Mouse (Mus musculus): ENCODE measurements at regions not wholly inside any gene's neighbourhood (a gene's known extent, or its start where the extent isn't known, plus 50 kb on each side); places are given as distances from the start of the nearest gene placed in this dataset.

- no peak for DNase-seq
- TF ChIP-seq POLR2A (IDR thresholded peaks at IDR 0.05; ENCODE audit: low read depth, low read length) (no peak), CTCF (conservative IDR thresholded peaks at IDR 0.05; ENCODE audit: insufficient read depth, insufficient read length, low read depth, low read length) (no peak)
- Histone ChIP-seq H3K27me3 (replicated peaks; ENCODE audit: control insufficient read depth, insufficient read depth, low read length) (no peaks in the 10 kb centered on the region), H3K4me1 (ENCODE audit: control insufficient read depth, insufficient read depth, low read length) (no peaks in the 10 kb centered on the region), H3K36me3 (ENCODE audit: control insufficient read depth, insufficient read depth, low read length) (no peaks in the 10 kb centered on the region), H3K27ac (ENCODE audit: insufficient read depth, low read depth, low read length) (no peak overlapping the region), H3K4me3 (ENCODE audit: insufficient read depth, low read depth, low read length) (no peak overlapping the region)
- WGBS = 87% methylated on average over 8 of the region's 8 CpGs
Observed at GRCm38 (mm10) chr2:74291416-74292396, 287.5 kb downstream of the Lnpk start.

- Histone ChIP-seq H3K36me3 (ENCODE audit: control insufficient read depth, insufficient read depth, low read length) (no peaks in the 10 kb centered on the region), H3K4me3 (ENCODE audit: insufficient read depth, low read depth, low read length) (no peak overlapping the region), H3K4me1 (ENCODE audit: control insufficient read depth, insufficient read depth, low read length) (no peaks in the 10 kb centered on the region), H3K27me3 (replicated peaks; ENCODE audit: control insufficient read depth, insufficient read depth, low read length) (no peaks in the 10 kb centered on the region), H3K27ac (ENCODE audit: insufficient read depth, low read depth, low read length) (no peak overlapping the region)
- TF ChIP-seq CTCF (conservative IDR thresholded peaks at IDR 0.05; ENCODE audit: insufficient read depth, insufficient read length, low read depth, low read length) (no peak), POLR2A (IDR thresholded peaks at IDR 0.05; ENCODE audit: low read depth, low read length) (no peak)
- WGBS = 95% methylated on average over 4 of the region's 4 CpGs
- no peak for DNase-seq
Observed at GRCm38 (mm10) chr2:74285624-74286023, 293.6 kb downstream of the Lnpk start.

GRCm38 (mm10) chr2:74264963-74265362 lies 314.3 kb downstream of the Lnpk start:
- Histone ChIP-seq H3K4me3 (ENCODE audit: insufficient read depth, low read depth, low read length) (no peak overlapping the region), H3K27ac (ENCODE audit: insufficient read depth, low read depth, low read length) (no peak overlapping the region), H3K4me1 (ENCODE audit: control insufficient read depth, insufficient read depth, low read length) (no peaks in the 10 kb centered on the region), H3K27me3 (replicated peaks; ENCODE audit: control insufficient read depth, insufficient read depth, low read length) (no peaks in the 10 kb centered on the region; the same call in 1 of the 2 replicates), H3K36me3 (ENCODE audit: control insufficient read depth, insufficient read depth, low read length) (no peaks in the 10 kb centered on the region)
- WGBS = 60% methylated on average over 6 of the region's 6 CpGs
- no peak for DNase-seq
- no peak for TF ChIP-seq POLR2A (IDR thresholded peaks at IDR 0.05; ENCODE audit: low read depth, low read length)

GRCm38 (mm10) chr2:74257034-74257781 lies 322.0 kb downstream of the Lnpk start:
- no peak for DNase-seq
- Histone ChIP-seq H3K4me3 (ENCODE audit: insufficient read depth, low read depth, low read length) (no peak overlapping the region), H3K36me3 (ENCODE audit: control insufficient read depth, insufficient read depth, low read length) (no peaks in the 10 kb centered on the region), H3K4me1 (ENCODE audit: control insufficient read depth, insufficient read depth, low read length) (no peaks in the 10 kb centered on the region), H3K27me3 (replicated peaks; ENCODE audit: control insufficient read depth, insufficient read depth, low read length) (no peaks in the 10 kb centered on the region; the same call in 1 of the 2 replicates), H3K27ac (ENCODE audit: insufficient read depth, low read depth, low read length) (no peak overlapping the region)
- no peak for TF ChIP-seq POLR2A (IDR thresholded peaks at IDR 0.05; ENCODE audit: low read depth, low read length)
- no peak for TF ChIP-seq CTCF (conservative IDR thresholded peaks at IDR 0.05; ENCODE audit: insufficient read depth, insufficient read length, low read depth, low read length)
- 15% methylated on average over 8 of the region's 8 CpGs for WGBS

GRCm38 (mm10) chr2:74247521-74247920 lies 331.7 kb downstream of the Lnpk start:
- Histone ChIP-seq H3K27ac (ENCODE audit: insufficient read depth, low read depth, low read length) (no peak overlapping the region), H3K36me3 (ENCODE audit: control insufficient read depth, insufficient read depth, low read length) (no peaks in the 10 kb centered on the region), H3K4me1 (ENCODE audit: control insufficient read depth, insufficient read depth, low read length) (no peaks in the 10 kb centered on the region), H3K4me3 (ENCODE audit: insufficient read depth, low read depth, low read length) (no peak overlapping the region), H3K27me3 (replicated peaks; ENCODE audit: control insufficient read depth, insufficient read depth, low read length) (no peaks in the 10 kb centered on the region; the same call in 1 of the 2 replicates)
- 90% methylated on average over 3 of the region's 3 CpGs for WGBS
- DNase-seq = peak; percentile 8
- TF ChIP-seq CTCF (conservative IDR thresholded peaks at IDR 0.05; ENCODE audit: insufficient read depth, insufficient read length, low read depth, low read length) (peak; percentile 39), POLR2A (IDR thresholded peaks at IDR 0.05; ENCODE audit: low read depth, low read length) (no peak)

GRCm38 (mm10) chr2:74246631-74247030 lies 332.6 kb downstream of the Lnpk start:
- DNase-seq = no peak
- H3K36me3 ChIP-seq (ENCODE audit: control insufficient read depth, insufficient read depth, low read length) = no peaks in the 10 kb centered on the region
- no peaks in the 10 kb centered on the region; the same call in 1 of the 2 replicates for H3K27me3 ChIP-seq (replicated peaks; ENCODE audit: control insufficient read depth, insufficient read depth, low read length)
- H3K4me1 ChIP-seq (ENCODE audit: control insufficient read depth, insufficient read depth, low read length) = no peaks in the 10 kb centered on the region
- no peak overlapping the region for H3K4me3 ChIP-seq (ENCODE audit: insufficient read depth, low read depth, low read length)
- TF ChIP-seq POLR2A (IDR thresholded peaks at IDR 0.05; ENCODE audit: low read depth, low read length) (no peak), CTCF (conservative IDR thresholded peaks at IDR 0.05; ENCODE audit: insufficient read depth, insufficient read length, low read depth, low read length) (no peak)
- H3K27ac ChIP-seq (ENCODE audit: insufficient read depth, low read depth, low read length) = no peak overlapping the region
- WGBS = 88% methylated on average over 4 of the region's 4 CpGs

- no peak overlapping the region for H3K4me3 ChIP-seq (ENCODE audit: insufficient read depth, low read depth, low read length)
- TF ChIP-seq CTCF (conservative IDR thresholded peaks at IDR 0.05; ENCODE audit: insufficient read depth, insufficient read length, low read depth, low read length) (no peak), POLR2A (IDR thresholded peaks at IDR 0.05; ENCODE audit: low read depth, low read length) (no peak)
- WGBS = 86% methylated on average over 6 of the region's 6 CpGs
- no peak for DNase-seq
- H3K36me3 ChIP-seq (ENCODE audit: control insufficient read depth, insufficient read depth, low read length) = no peaks in the 10 kb centered on the region
- no peaks in the 10 kb centered on the region for H3K4me1 ChIP-seq (ENCODE audit: control insufficient read depth, insufficient read depth, low read length)
- H3K27ac ChIP-seq (ENCODE audit: insufficient read depth, low read depth, low read length) = no peak overlapping the region
- H3K27me3 ChIP-seq (replicated peaks; ENCODE audit: control insufficient read depth, insufficient read depth, low read length) = no peaks in the 10 kb centered on the region; the same call in 1 of the 2 replicates
Observed at GRCm38 (mm10) chr2:74244203-74244602, 333.1 kb upstream of the Atp5g3 start.

Measured in kidney, adult 2 months (tissue).